Mouse (Mus musculus): Measurements from ENCODE around the gene Zcchc4. TPM values are rescaled to one million over a fixed set of nuclear protein-coding genes. Genes with fewer than 3 reads are reported as not detected.

Zcchc4 gene
- polyA plus RNA-seq (2015; fragmentation: Nextera tagmentation; extraction: Ambion mirVana): 4.9 and 5.7 TPM in 2 replicates

- 55% methylated on average over 8 of the region's 8 CpGs for WGBS
- no peak within 1 kb of the TSS for H3K27ac ChIP-seq (replicated peaks)
- H3K36me3 ChIP-seq (ENCODE audit: control insufficient read depth, insufficient read depth, low read length): peaks cover under 1% of the 10 kb centered on the region; the same call in 1 of the 2 replicates
- H3K4me1 ChIP-seq (replicated peaks; ENCODE audit: control insufficient read depth, insufficient read depth): no peaks in the 10 kb centered on the region
- H3K4me3 ChIP-seq (ENCODE audit: low read depth, low read length): no peak within 1 kb of the TSS
- no peak within 1 kb of the TSS for H3K9ac ChIP-seq (ENCODE audit: low read length)
- no peak within 1 kb of the TSS for H3K4me2 ChIP-seq (replicated peaks; ENCODE audit: low read depth)
- H3K9me3 ChIP-seq (ENCODE audit: control insufficient read depth, low read length): no peaks in the 10 kb centered on the region
- no peaks in the 10 kb centered on the region for H3K27me3 ChIP-seq (ENCODE audit: control insufficient read depth, insufficient read depth, low read length)
- ATAC-seq (ENCODE audit: low FRiP score, low TSS enrichment): no peak
- no peak for TF ChIP-seq EP300 (optimal IDR thresholded peaks at IDR 0.05)
- no peak for TF ChIP-seq CTCF (IDR thresholded peaks at IDR 0.05; ENCODE audit: low read depth)
- no peak for DNase-seq (ENCODE audit: low spot score)
Observed at GRCm38 (mm10) chr5:52775237-52775636, at the start of gene Zcchc4. Zcchc4 (plus strand) TSS chr5:52775409.

- no peak for TF ChIP-seq CTCF (IDR thresholded peaks at IDR 0.05; ENCODE audit: low read depth)
- no peak for TF ChIP-seq EP300 (optimal IDR thresholded peaks at IDR 0.05)
- Histone ChIP-seq H3K4me2 (replicated peaks; ENCODE audit: low read depth) (no peak overlapping the region), H3K27me3 (ENCODE audit: control insufficient read depth, insufficient read depth, low read length) (no peaks in the 10 kb centered on the region), H3K36me3 (ENCODE audit: control insufficient read depth, insufficient read depth, low read length) (no peaks in the 10 kb centered on the region), H3K4me1 (replicated peaks; ENCODE audit: control insufficient read depth, insufficient read depth) (no peaks in the 10 kb centered on the region), H3K4me3 (ENCODE audit: low read depth, low read length) (no peak overlapping the region), H3K9ac (ENCODE audit: low read length) (no peak overlapping the region), H3K27ac (replicated peaks) (no peak overlapping the region), H3K9me3 (ENCODE audit: control insufficient read depth, low read length) (no peaks in the 10 kb centered on the region)
- 76% methylated on average over 5 of the region's 5 CpGs for WGBS
- no peak for DNase-seq (ENCODE audit: low spot score)
- no peak for ATAC-seq (ENCODE audit: low FRiP score, low TSS enrichment)
Observed at GRCm38 (mm10) chr5:52727747-52728146, 47.5 kb upstream of the Zcchc4 start.

- H3K27me3 ChIP-seq (ENCODE audit: control insufficient read depth, insufficient read depth, low read length): no peaks in the 10 kb centered on the region
- WGBS: 71% methylated on average over 4 of the region's 4 CpGs
- DNase-seq (ENCODE audit: low spot score) (no peak), ATAC-seq (ENCODE audit: low FRiP score, low TSS enrichment) (no peak)
- no peak overlapping the region for H3K9ac ChIP-seq (ENCODE audit: low read length)
- H3K4me1 ChIP-seq (replicated peaks; ENCODE audit: control insufficient read depth, insufficient read depth): no peaks in the 10 kb centered on the region
- no peak overlapping the region for H3K4me3 ChIP-seq (ENCODE audit: low read depth, low read length)
- no peaks in the 10 kb centered on the region for H3K9me3 ChIP-seq (ENCODE audit: control insufficient read depth, low read length)
- no peaks in the 10 kb centered on the region for H3K36me3 ChIP-seq (ENCODE audit: control insufficient read depth, insufficient read depth, low read length)
- H3K27ac ChIP-seq (replicated peaks): no peak overlapping the region
- TF ChIP-seq CTCF (IDR thresholded peaks at IDR 0.05; ENCODE audit: low read depth) (no peak), EP300 (optimal IDR thresholded peaks at IDR 0.05) (no peak)
- H3K4me2 ChIP-seq (replicated peaks; ENCODE audit: low read depth): no peak overlapping the region
Observed at GRCm38 (mm10) chr5:52732811-52733210, 42.4 kb upstream of the Zcchc4 start.

GRCm38 (mm10) chr5:52736046-52736445, 39.2 kb upstream of the Zcchc4 start:
- Histone ChIP-seq H3K4me2 (replicated peaks; ENCODE audit: low read depth) (no peak overlapping the region), H3K27me3 (ENCODE audit: control insufficient read depth, insufficient read depth, low read length) (no peaks in the 10 kb centered on the region), H3K9ac (ENCODE audit: low read length) (no peak overlapping the region), H3K4me3 (ENCODE audit: low read depth, low read length) (no peak overlapping the region), H3K27ac (replicated peaks) (no peak overlapping the region), H3K9me3 (ENCODE audit: control insufficient read depth, low read length) (no peaks in the 10 kb centered on the region), H3K4me1 (replicated peaks; ENCODE audit: control insufficient read depth, insufficient read depth) (no peaks in the 10 kb centered on the region), H3K36me3 (ENCODE audit: control insufficient read depth, insufficient read depth, low read length) (no peaks in the 10 kb centered on the region)
- TF ChIP-seq EP300 (optimal IDR thresholded peaks at IDR 0.05) (no peak), CTCF (IDR thresholded peaks at IDR 0.05; ENCODE audit: low read depth) (no peak)
- 55% methylated on average over 3 of the region's 3 CpGs for WGBS
- ATAC-seq (ENCODE audit: low FRiP score, low TSS enrichment): no peak
- no peak for DNase-seq (ENCODE audit: low spot score)

- peak; percentile 92 for DNase-seq (ENCODE audit: low spot score)
Observed at GRCm38 (mm10) chr5:52741391-52742111, 33.7 kb upstream of the Zcchc4 start, which contains the start of gene Pi4k2b. Pi4k2b (plus strand) TSS chr5:52741574.

More at GRCm38 (mm10) chr5:52741391-52742111, 33.7 kb upstream of the Zcchc4 start, which contains the start of gene Pi4k2b:
- ATAC-seq (ENCODE audit: low FRiP score, low TSS enrichment): peak; percentile 94
- H3K4me2 ChIP-seq (replicated peaks; ENCODE audit: low read depth): peak within 1 kb of the TSS; percentile 77
- no peaks in the 10 kb centered on the region for H3K27me3 ChIP-seq (ENCODE audit: control insufficient read depth, insufficient read depth, low read length)
- peak within 1 kb of the TSS; percentile 89 for H3K9ac ChIP-seq (ENCODE audit: low read length)
- H3K4me3 ChIP-seq (ENCODE audit: low read depth, low read length): peak within 1 kb of the TSS; percentile 88
- TF ChIP-seq EP300 (optimal IDR thresholded peaks at IDR 0.05) (no peak), CTCF (IDR thresholded peaks at IDR 0.05; ENCODE audit: low read depth) (no peak)
- no peaks in the 10 kb centered on the region for H3K4me1 ChIP-seq (replicated peaks; ENCODE audit: control insufficient read depth, insufficient read depth)
- H3K27ac ChIP-seq (replicated peaks): peak within 1 kb of the TSS; percentile 91
- 0% methylated on average over 60 of the region's 75 CpGs for WGBS
- H3K36me3 ChIP-seq (ENCODE audit: control insufficient read depth, insufficient read depth, low read length): no peaks in the 10 kb centered on the region
- no peaks in the 10 kb centered on the region for H3K9me3 ChIP-seq (ENCODE audit: control insufficient read depth, low read length)

All from stomach, postnatal 0 days (tissue).